Mouse (Mus musculus): ENCODE data around the gene Cyp2b23.

GRCm38 (mm10) chr7:26686337-26686736 is at the start of gene Cyp2b23:
- TF ChIP-seq E2F4 (IDR thresholded peaks at IDR 0.05; ENCODE audit: insufficient replicate concordance, low read depth, low read length) (no peak), MAFK (IDR thresholded peaks at IDR 0.05; ENCODE audit: insufficient replicate concordance, low read length) (no peak), CHD2 (IDR thresholded peaks at IDR 0.05; ENCODE audit: low read length) (no peak), USF2 (conservative IDR thresholded peaks at IDR 0.05; ENCODE audit: low read depth, low read length) (no peak), CTCF (conservative IDR thresholded peaks at IDR 0.05 in 1 of 2, IDR thresholded peaks at IDR 0.05 in 1 of 2; ENCODE audit: low read depth in 2 of 2, low read length in 2 of 2) (no peak), GABPA (IDR thresholded peaks at IDR 0.05; ENCODE audit: insufficient replicate concordance, low read depth, low read length) (no peak), SMC3 (IDR thresholded peaks at IDR 0.05; ENCODE audit: low read depth, low read length) (no peak), ZMIZ1 (IDR thresholded peaks at IDR 0.05; ENCODE audit: low read depth, low read length) (no peak), POLR2AphosphoS2 (IDR thresholded peaks at IDR 0.05; ENCODE audit: low read depth, low read length) (no peak), EP300 (IDR thresholded peaks at IDR 0.05; ENCODE audit: low read length) (no peak), TCF12 (IDR thresholded peaks at IDR 0.05; ENCODE audit: low read depth, low read length) (no peak), NELFE (IDR thresholded peaks at IDR 0.05; ENCODE audit: low read depth, low read length) (no peak), POLR2A (IDR thresholded peaks at IDR 0.05; ENCODE audit: low read depth, low read length) (no peak), MEF2A (IDR thresholded peaks at IDR 0.05; ENCODE audit: borderline replicate concordance, low read depth, low read length) (no peak)

All from CH12.LX (cell line).